Mouse (Mus musculus) C2C12 (cell line): ENCODE data around the gene Styk1.

ENCODE experiments used
- CEBPB ChIP-seq: IDR thresholded peaks from one replicate; pipeline ENCODE4 v1.6.1; 2011; ENCODE audit warnings: low read depth, mild to moderate bottlenecking, control low read depth, moderate library complexity
- CTCF ChIP-seq: IDR thresholded peaks from one replicate; pipeline ENCODE4 v1.5.1; 2011; ENCODE audit not compliant: control insufficient read depth, insufficient read depth, insufficient read length
- FOSL1 ChIP-seq: IDR thresholded peaks from one replicate; pipeline ENCODE4 v1.8.0; 2011; ENCODE audit warnings: mild to moderate bottlenecking, low read length; ENCODE audit not compliant: poor library complexity, insufficient read depth, severe bottlenecking
- MAX ChIP-seq: IDR thresholded peaks from one replicate; pipeline ENCODE4 v1.6.1; 2011; ENCODE audit warnings: mild to moderate bottlenecking, control low read depth
- MYOD1 ChIP-seq: IDR thresholded peaks from one replicate; pipeline ENCODE4 v1.6.1; 2011; ENCODE audit warnings: low read depth; ENCODE audit not compliant: control insufficient read depth, insufficient read length
- MYOG ChIP-seq: IDR thresholded peaks from one replicate; pipeline ENCODE4 v1.6.1; 2011; ENCODE audit not compliant: control insufficient read depth, insufficient read length; ENCODE audit errors: extremely low read depth
- USF1 ChIP-seq: IDR thresholded peaks from one replicate; pipeline ENCODE4 v1.6.1; 2011; ENCODE audit warnings: low read depth, mild to moderate bottlenecking, control low read depth, moderate library complexity

DNA sequence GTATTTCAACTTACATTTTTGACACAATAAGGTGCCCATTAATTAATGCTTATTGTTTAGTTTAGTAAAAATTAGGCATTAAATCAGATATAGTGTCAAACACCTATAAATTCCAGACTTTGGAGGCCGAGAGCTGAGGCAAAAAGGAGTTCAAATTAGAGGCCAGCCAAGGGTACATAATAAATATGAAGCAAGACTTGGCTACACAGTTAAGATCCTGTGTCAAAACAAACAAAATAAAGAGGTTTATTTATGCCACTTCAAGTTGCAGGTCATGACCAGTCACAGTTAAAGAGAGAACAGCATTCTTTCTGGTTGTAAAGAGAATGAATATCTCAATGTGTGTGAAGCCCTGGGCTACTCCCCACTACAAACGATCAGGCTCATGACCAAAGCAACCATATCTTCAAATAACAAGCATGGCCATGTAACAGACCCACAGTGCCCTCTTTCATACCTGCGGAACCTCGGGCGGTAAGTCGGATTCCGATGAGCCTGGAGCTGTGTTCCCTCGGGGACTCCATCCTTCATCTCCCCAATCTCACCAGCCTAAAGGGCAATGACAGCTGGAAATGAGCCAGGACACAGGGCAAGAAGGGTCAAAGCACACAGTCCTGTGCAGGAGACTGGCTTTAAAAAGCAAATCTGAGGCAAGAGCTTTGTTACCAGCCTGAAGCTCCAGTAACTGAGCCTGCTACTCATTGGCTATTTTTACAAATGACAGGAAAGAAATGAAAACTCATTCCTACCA is 16.6 kb upstream of the Styk1 start:
- no peak for TF ChIP-seq CTCF
- no peak for TF ChIP-seq MYOG
- no peak for TF ChIP-seq FOSL1
- TF ChIP-seq MAX = no peak
- TF ChIP-seq USF1 = no peak
- no peak for TF ChIP-seq MYOD1
- no peak for TF ChIP-seq CEBPB
